Mouse (Mus musculus): ENCODE results near the gene Ppil4. TPM values are rescaled to one million over a fixed set of nuclear protein-coding genes. Genes with fewer than 3 reads are reported as not detected.
A peak's percentile ranks its signal among the peaks of the same experiment; 100 is the strongest.

Ppil4 gene
- polyA plus RNA-seq, 1 experiment from 2014 or later = 63.7 TPM

DNA sequence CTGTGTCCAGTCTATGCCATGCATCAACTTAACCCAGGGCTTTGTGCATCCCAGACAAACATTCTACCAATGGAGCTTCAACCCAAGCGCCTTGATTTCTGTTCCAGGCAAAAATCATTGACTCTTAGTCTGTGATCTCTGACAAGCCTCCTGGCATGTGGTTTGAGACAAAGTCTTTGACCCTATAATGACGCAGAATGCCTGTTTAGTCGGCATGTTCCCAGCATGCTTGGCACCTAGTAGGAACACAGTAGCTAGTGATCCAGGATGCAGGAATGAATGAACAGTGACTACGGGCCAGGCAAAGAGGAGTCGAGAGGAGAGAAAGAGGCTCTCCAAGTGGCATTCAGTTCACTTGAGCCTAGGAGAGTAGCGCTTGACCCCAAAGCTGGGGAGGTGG lies 70.7 kb downstream of the Ppil4 start:
- WGBS = 93% methylated on average over 6 of the region's 6 CpGs
- ATAC-seq = no peak
- Histone ChIP-seq H3K27ac (ENCODE audit: low read length) (no peak overlapping the region), H3K9ac (replicated peaks; ENCODE audit: low read depth, low read length) (no peak overlapping the region), H3K4me3 (replicated peaks; ENCODE audit: low read length) (no peak overlapping the region), H3K36me3 (ENCODE audit: control insufficient read depth, insufficient read depth) (no peaks in the 10 kb centered on the region), H3K27me3 (replicated peaks; ENCODE audit: control insufficient read depth, insufficient read depth, low read length) (0 out of 2 replicates have a peak, but pooled peaks cover 4% of the 10 kb centered on the region), H3K4me1 (replicated peaks; ENCODE audit: control insufficient read depth, insufficient read depth, low read length) (peaks cover 7% of the 10 kb centered on the region), H3K4me2 (ENCODE audit: low read length) (no peak overlapping the region), H3K9me3 (ENCODE audit: control insufficient read depth, low read length) (no peaks in the 10 kb centered on the region)

DNA sequence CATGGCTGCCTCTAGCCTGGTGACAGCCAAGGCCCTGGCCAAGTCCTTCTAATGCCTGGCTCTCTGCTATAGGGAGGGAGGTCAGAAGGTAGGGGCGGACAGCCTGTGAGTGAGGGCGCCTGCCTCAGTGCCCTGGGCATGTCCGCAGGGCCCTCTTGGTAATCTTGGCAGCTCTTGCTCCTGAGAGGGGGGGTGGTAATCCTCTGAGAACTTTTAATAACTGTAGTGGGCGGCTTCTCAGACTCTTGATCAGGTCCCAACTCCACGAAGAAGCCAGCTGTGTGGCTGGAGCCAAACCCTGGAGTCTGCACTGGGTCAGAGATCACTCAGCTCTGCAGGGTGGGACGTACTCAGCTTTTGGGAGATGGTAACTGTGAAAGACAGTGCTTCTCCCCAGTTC lies 71.5 kb downstream of the Ppil4 start:
- H3K4me2 ChIP-seq (ENCODE audit: low read length) = no peak overlapping the region
- no peak overlapping the region for H3K9ac ChIP-seq (replicated peaks; ENCODE audit: low read depth, low read length)
- ATAC-seq = no peak
- H3K4me3 ChIP-seq (replicated peaks; ENCODE audit: low read length) = no peak overlapping the region
- WGBS = 70% methylated on average over 6 of the region's 6 CpGs
- H3K36me3 ChIP-seq (ENCODE audit: control insufficient read depth, insufficient read depth) = no peaks in the 10 kb centered on the region
- H3K27me3 ChIP-seq (replicated peaks; ENCODE audit: control insufficient read depth, insufficient read depth, low read length) = 0 out of 2 replicates have a peak, but pooled peaks cover 4% of the 10 kb centered on the region
- H3K9me3 ChIP-seq (ENCODE audit: control insufficient read depth, low read length) = no peaks in the 10 kb centered on the region
- peaks cover 7% of the 10 kb centered on the region for H3K4me1 ChIP-seq (replicated peaks; ENCODE audit: control insufficient read depth, insufficient read depth, low read length)
- H3K27ac ChIP-seq (ENCODE audit: low read length) = no peak overlapping the region

DNA sequence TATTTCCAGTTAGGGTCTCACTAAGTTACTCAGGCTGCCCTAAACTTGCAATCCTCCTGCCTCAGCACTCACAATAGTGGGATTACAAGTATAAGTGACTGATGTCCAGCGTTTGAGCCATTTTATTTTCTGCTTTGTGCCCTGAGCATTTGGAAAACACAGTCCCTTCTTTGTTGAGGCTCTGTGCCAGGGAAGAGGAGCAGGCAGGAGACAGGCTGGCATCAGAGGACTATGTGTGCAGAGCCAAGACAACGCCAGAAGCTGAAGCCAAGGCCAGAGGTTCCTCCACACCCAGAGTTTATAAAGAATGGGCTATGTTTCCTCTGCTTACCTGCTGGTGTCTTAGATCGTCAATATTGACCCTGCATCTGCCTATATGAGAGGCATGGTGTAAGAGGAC lies 72.1 kb downstream of the Ppil4 start:
- Histone ChIP-seq H3K27me3 (replicated peaks; ENCODE audit: control insufficient read depth, insufficient read depth, low read length) (0 out of 2 replicates have a peak, but pooled peaks cover 4% of the 10 kb centered on the region), H3K36me3 (ENCODE audit: control insufficient read depth, insufficient read depth) (no peaks in the 10 kb centered on the region), H3K9ac (replicated peaks; ENCODE audit: low read depth, low read length) (no peak overlapping the region), H3K4me3 (replicated peaks; ENCODE audit: low read length) (no peak overlapping the region), H3K9me3 (ENCODE audit: control insufficient read depth, low read length) (no peaks in the 10 kb centered on the region), H3K27ac (ENCODE audit: low read length) (no peak overlapping the region), H3K4me2 (ENCODE audit: low read length) (no peak overlapping the region), H3K4me1 (replicated peaks; ENCODE audit: control insufficient read depth, insufficient read depth, low read length) (peaks cover 7% of the 10 kb centered on the region)
- 70% methylated on average over 3 of the region's 3 CpGs for WGBS
- ATAC-seq = no peak

DNA sequence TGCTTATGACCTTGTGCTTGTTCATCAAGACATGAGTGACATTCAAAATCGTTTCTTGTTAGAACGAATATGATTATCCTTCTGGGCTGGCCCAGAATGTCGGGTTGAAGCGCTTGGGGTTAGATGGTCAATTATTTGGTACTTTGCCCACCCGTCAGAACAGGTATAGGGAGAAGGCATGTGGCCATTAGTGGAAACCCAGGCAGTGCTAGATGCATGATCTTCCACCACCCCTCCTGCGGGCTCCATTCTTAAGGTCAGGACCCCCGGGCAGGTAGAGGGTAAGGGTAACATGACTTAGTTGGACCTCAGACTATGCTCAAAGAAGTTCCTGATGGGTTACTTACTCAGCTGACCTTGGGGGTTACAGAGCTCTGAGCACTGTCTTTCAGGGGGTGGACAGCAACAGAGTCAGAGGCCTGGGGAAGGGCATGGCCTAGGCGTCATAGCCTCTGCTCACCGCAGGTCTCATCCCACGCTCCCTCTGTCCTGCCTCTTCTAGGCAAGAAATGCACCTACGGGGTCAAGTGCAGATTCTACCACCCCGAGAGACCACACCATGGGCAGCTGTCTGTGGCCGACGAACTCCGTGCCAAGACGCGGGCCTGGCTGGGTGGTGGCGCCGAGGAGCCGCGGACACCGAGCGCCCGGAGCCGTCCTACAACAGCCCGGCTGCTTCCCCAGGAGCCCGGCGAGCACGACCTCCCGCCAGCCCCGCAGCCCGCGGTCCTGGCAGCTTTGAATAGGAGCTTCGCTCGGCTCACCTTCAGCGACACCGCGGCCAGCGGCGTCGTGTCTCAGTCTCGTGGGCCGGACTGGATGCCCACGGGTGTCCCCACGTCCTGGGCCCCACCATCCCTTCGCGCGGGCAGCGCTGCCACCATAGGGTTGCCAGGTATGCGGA lies 74.3 kb downstream of the Ppil4 start:
- no peak for ATAC-seq
- H3K9me3 ChIP-seq (ENCODE audit: control insufficient read depth, low read length) = no peaks in the 10 kb centered on the region
- H3K4me1 ChIP-seq (replicated peaks; ENCODE audit: control insufficient read depth, insufficient read depth, low read length) = peaks cover 10% of the 10 kb centered on the region
- H3K36me3 ChIP-seq (ENCODE audit: control insufficient read depth, insufficient read depth) = no peaks in the 10 kb centered on the region
- peak overlapping the region; percentile 72 for H3K4me2 ChIP-seq (ENCODE audit: low read length)
- 17% methylated on average over 50 of the region's 50 CpGs for WGBS
- H3K9ac ChIP-seq (replicated peaks; ENCODE audit: low read depth, low read length) = peak overlapping the region; percentile 56
- H3K4me3 ChIP-seq (replicated peaks; ENCODE audit: low read length) = peak overlapping the region; percentile 41
- H3K27me3 ChIP-seq (replicated peaks; ENCODE audit: control insufficient read depth, insufficient read depth, low read length) = 0 out of 2 replicates have a peak, but pooled peaks cover 4% of the 10 kb centered on the region
- no peak overlapping the region for H3K27ac ChIP-seq (ENCODE audit: low read length)

DNA sequence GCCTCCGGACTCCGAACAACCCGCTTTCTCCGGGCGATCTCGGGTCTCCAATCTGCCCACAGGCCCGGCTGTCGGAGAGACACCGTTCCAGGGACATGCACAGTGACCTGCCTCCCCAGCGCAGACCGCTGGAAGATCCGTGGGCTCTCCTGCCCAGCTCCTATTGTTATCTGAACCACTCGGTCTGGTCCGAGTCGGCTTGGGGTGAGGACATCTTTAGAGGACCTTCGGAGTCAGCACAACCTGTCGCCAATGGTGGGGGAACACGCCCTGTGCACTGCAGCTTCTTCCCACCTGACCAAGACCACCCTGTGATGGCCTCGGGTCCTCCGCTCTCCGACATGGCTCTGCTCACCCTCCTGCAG lies 75.0 kb downstream of the Ppil4 start:
- Histone ChIP-seq H3K4me1 (replicated peaks; ENCODE audit: control insufficient read depth, insufficient read depth, low read length) (peaks cover 10% of the 10 kb centered on the region), H3K4me2 (ENCODE audit: low read length) (peak overlapping the region; percentile 72), H3K27ac (ENCODE audit: low read length) (no peak overlapping the region), H3K4me3 (replicated peaks; ENCODE audit: low read length) (peak overlapping the region; percentile 41), H3K9me3 (ENCODE audit: control insufficient read depth, low read length) (no peaks in the 10 kb centered on the region), H3K27me3 (replicated peaks; ENCODE audit: control insufficient read depth, insufficient read depth, low read length) (0 out of 2 replicates have a peak, but pooled peaks cover 4% of the 10 kb centered on the region), H3K9ac (replicated peaks; ENCODE audit: low read depth, low read length) (peak overlapping the region; percentile 56), H3K36me3 (ENCODE audit: control insufficient read depth, insufficient read depth) (no peaks in the 10 kb centered on the region)
- ATAC-seq = no peak
- 17% methylated on average over 21 of the region's 21 CpGs for WGBS

DNA sequence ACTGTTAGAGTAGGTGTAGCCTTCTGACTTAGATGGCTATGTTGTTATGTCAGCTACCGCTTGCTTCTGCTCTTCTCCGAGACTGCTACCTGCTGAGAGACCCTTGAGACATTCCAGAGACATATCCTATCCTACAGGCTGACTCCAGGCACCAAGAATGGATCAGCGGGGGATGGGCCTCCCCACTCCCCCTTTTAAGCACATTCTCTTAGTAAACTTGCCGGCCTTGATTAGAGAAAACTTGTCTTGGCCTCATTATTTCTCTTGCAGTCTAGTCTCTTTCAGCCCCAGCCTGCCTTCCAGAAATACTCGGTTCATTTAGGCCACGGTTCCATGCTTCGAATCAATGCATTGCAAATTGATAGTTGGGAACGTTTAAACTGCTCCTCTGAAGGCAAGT lies 77.1 kb downstream of the Ppil4 start:
- peaks cover 10% of the 10 kb centered on the region for H3K4me1 ChIP-seq (replicated peaks; ENCODE audit: control insufficient read depth, insufficient read depth, low read length)
- no peak overlapping the region for H3K4me2 ChIP-seq (ENCODE audit: low read length)
- no peaks in the 10 kb centered on the region for H3K9me3 ChIP-seq (ENCODE audit: control insufficient read depth, low read length)
- 0 out of 2 replicates have a peak, but pooled peaks cover 4% of the 10 kb centered on the region for H3K27me3 ChIP-seq (replicated peaks; ENCODE audit: control insufficient read depth, insufficient read depth, low read length)
- H3K9ac ChIP-seq (replicated peaks; ENCODE audit: low read depth, low read length) = no peak overlapping the region
- 31% methylated on average over 8 of the region's 8 CpGs for WGBS
- no peak overlapping the region for H3K27ac ChIP-seq (ENCODE audit: low read length)
- H3K36me3 ChIP-seq (ENCODE audit: control insufficient read depth, insufficient read depth) = no peaks in the 10 kb centered on the region
- ATAC-seq = no peak
- no peak overlapping the region for H3K4me3 ChIP-seq (replicated peaks; ENCODE audit: low read length)

DNA sequence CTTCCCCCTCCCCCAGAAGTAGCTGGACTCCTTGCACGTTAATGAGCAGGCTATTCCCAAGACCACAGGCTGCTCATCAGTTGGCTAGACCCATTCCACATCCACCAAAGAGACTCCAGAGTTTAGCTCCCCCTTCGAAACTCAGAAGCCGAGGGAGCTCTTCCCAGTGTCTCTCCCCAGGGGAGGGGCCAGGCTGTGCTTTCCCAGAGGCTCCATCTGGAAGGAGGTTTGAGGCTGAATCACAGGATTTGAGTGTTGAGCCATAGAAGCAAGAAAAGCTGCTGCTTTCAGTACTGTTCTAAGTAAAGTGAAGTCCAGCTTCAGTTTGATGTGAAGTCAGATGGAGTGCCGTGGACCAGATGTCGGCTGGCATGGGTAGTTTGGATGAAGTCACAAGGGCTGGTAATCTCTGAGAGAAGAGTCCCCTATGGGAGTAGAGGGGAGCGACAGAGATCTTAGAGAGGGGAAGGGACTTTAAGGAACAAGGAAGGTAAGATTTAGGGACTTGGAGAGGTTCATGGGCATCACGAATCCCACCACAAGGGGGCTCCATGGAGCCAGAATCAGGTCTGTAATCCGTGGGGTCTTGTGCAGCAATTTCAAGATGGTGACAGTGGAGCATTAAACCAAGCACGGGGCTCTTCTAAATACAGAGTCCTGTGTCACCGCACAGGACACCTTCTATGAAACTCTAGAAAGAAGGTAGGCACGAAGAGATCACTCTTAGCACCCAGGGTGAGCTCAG lies 78.1 kb downstream of the Ppil4 start:
- WGBS = 63% methylated on average over 11 of the region's 11 CpGs
- no peaks in the 10 kb centered on the region for H3K36me3 ChIP-seq (ENCODE audit: control insufficient read depth, insufficient read depth)
- no peak overlapping the region for H3K9ac ChIP-seq (replicated peaks; ENCODE audit: low read depth, low read length)
- H3K4me3 ChIP-seq (replicated peaks; ENCODE audit: low read length) = no peak overlapping the region
- H3K27me3 ChIP-seq (replicated peaks; ENCODE audit: control insufficient read depth, insufficient read depth, low read length) = 0 out of 2 replicates have a peak, but pooled peaks cover 4% of the 10 kb centered on the region
- H3K4me1 ChIP-seq (replicated peaks; ENCODE audit: control insufficient read depth, insufficient read depth, low read length) = peaks cover 10% of the 10 kb centered on the region
- no peak overlapping the region for H3K4me2 ChIP-seq (ENCODE audit: low read length)
- H3K9me3 ChIP-seq (ENCODE audit: control insufficient read depth, low read length) = no peaks in the 10 kb centered on the region
- no peak overlapping the region for H3K27ac ChIP-seq (ENCODE audit: low read length)
- peak; percentile 40; the same call in 1 of the 2 replicates for ATAC-seq

DNA sequence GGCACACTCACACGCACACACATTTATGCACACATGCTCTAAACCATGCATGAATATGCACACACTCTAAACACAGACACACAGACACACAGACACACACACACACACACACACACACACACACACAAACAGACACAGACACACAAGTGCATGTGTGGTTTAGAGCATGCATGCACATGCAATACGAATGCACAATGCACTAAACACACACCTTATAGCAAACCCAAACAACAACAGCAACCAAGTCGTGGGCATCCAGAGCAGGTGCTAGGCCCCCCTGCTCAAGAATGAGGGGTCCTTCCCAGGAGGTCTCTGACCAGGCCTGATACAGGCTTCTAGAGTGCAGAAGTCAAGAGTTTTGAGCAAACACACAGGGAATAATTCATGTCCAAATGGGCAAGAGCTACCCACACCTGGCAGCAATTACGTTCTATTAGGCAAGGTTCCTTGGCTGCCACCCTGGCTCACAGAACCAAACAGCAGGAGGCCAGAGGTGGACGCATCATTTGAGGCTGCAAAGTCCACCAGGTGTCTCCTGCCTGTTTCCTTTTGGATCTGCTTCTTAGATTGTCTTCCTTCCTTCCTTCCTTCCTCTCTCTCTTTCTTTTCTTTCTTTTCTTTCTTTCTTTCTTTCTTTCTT lies 78.8 kb downstream of the Ppil4 start:
- ATAC-seq = no peak
- Histone ChIP-seq H3K27ac (ENCODE audit: low read length) (no peak overlapping the region), H3K27me3 (replicated peaks; ENCODE audit: control insufficient read depth, insufficient read depth, low read length) (0 out of 2 replicates have a peak, but pooled peaks cover 4% of the 10 kb centered on the region), H3K4me2 (ENCODE audit: low read length) (no peak overlapping the region), H3K4me1 (replicated peaks; ENCODE audit: control insufficient read depth, insufficient read depth, low read length) (peaks cover 10% of the 10 kb centered on the region), H3K9ac (replicated peaks; ENCODE audit: low read depth, low read length) (no peak overlapping the region), H3K36me3 (ENCODE audit: control insufficient read depth, insufficient read depth) (no peaks in the 10 kb centered on the region), H3K9me3 (ENCODE audit: control insufficient read depth, low read length) (no peaks in the 10 kb centered on the region), H3K4me3 (replicated peaks; ENCODE audit: low read length) (no peak overlapping the region)
- 84% methylated on average over 5 of the region's 5 CpGs for WGBS

All from forebrain, embryonic 16.5 days (tissue).